Mouse (Mus musculus): ENCODE data around the gene Grb10. TPM values are rescaled to one million over a fixed set of nuclear protein-coding genes. Genes with fewer than 3 reads are reported as not detected.

The Grb10 gene
- polyA plus RNA-seq, 1 experiment from 2014 or later, result 380 TPM

GRCm38 (mm10) chr11:12037075-12037686 is 1.3 kb downstream of the Grb10 start:
- Histone ChIP-seq H3K4me1 (ENCODE audit: control insufficient read depth, insufficient read depth, low read length) (0 out of 2 replicates have a peak, but pooled peaks cover 6% of the 10 kb centered on the region), H3K27me3 (ENCODE audit: control insufficient read depth, insufficient read depth, low read length) (peaks cover 44% of the 10 kb centered on the region), H3K4me2 (replicated peaks; ENCODE audit: low read depth, low read length) (peak overlapping the region; percentile 46), H3K27ac (ENCODE audit: low read length) (peak overlapping the region; percentile 89), H3K9me3 (ENCODE audit: control insufficient read depth, low read depth, low read length) (no peaks in the 10 kb centered on the region), H3K36me3 (ENCODE audit: control insufficient read depth, insufficient read depth, low read length) (no peaks in the 10 kb centered on the region), H3K9ac (replicated peaks; ENCODE audit: low read depth, low read length) (peak overlapping the region; percentile 90), H3K4me3 (ENCODE audit: low read depth, low read length) (peak overlapping the region; percentile 58)
- WGBS, result 2% methylated on average over 59 of the region's 93 CpGs
- peak; percentile 80 for ATAC-seq (ENCODE audit: insufficient number of reproducible peaks, insufficient read depth, low FRiP score, low read depth)

- Histone ChIP-seq H3K27me3 (ENCODE audit: control insufficient read depth, insufficient read depth, low read length) (peaks cover 45% of the 10 kb centered on the region), H3K4me1 (ENCODE audit: control insufficient read depth, insufficient read depth, low read length) (0 out of 2 replicates have a peak, but pooled peaks cover 6% of the 10 kb centered on the region), H3K4me3 (ENCODE audit: low read depth, low read length) (peak overlapping the region; percentile 58), H3K9ac (replicated peaks; ENCODE audit: low read depth, low read length) (peak overlapping the region; percentile 90), H3K27ac (ENCODE audit: low read length) (peak overlapping the region; percentile 87), H3K4me2 (replicated peaks; ENCODE audit: low read depth, low read length) (peak overlapping the region; percentile 46), H3K36me3 (ENCODE audit: control insufficient read depth, insufficient read depth, low read length) (no peaks in the 10 kb centered on the region), H3K9me3 (ENCODE audit: control insufficient read depth, low read depth, low read length) (no peaks in the 10 kb centered on the region)
- 3% methylated on average over 60 of the region's 65 CpGs for WGBS
- no peak for ATAC-seq (ENCODE audit: insufficient number of reproducible peaks, insufficient read depth, low FRiP score, low read depth)
Observed at GRCm38 (mm10) chr11:12035916-12036910, 2.3 kb downstream of the Grb10 start.

GRCm38 (mm10) chr11:12035324-12035723 is 3.2 kb downstream of the Grb10 start:
- no peak for ATAC-seq (ENCODE audit: insufficient number of reproducible peaks, insufficient read depth, low FRiP score, low read depth)
- Histone ChIP-seq H3K36me3 (ENCODE audit: control insufficient read depth, insufficient read depth, low read length) (no peaks in the 10 kb centered on the region), H3K4me2 (replicated peaks; ENCODE audit: low read depth, low read length) (peak overlapping the region; percentile 46), H3K4me3 (ENCODE audit: low read depth, low read length) (peak overlapping the region; percentile 58), H3K27me3 (ENCODE audit: control insufficient read depth, insufficient read depth, low read length) (peaks cover 40% of the 10 kb centered on the region), H3K9me3 (ENCODE audit: control insufficient read depth, low read depth, low read length) (no peaks in the 10 kb centered on the region), H3K4me1 (ENCODE audit: control insufficient read depth, insufficient read depth, low read length) (0 out of 2 replicates have a peak, but pooled peaks cover 6% of the 10 kb centered on the region), H3K9ac (replicated peaks; ENCODE audit: low read depth, low read length) (peak overlapping the region; percentile 90), H3K27ac (ENCODE audit: low read length) (peak overlapping the region; percentile 87)
- 10% methylated on average over 12 of the region's 12 CpGs for WGBS

GRCm38 (mm10) chr11:12034781-12035180 is 3.7 kb downstream of the Grb10 start:
- Histone ChIP-seq H3K4me2 (replicated peaks; ENCODE audit: low read depth, low read length) (peak overlapping the region; percentile 46), H3K36me3 (ENCODE audit: control insufficient read depth, insufficient read depth, low read length) (peaks cover 3% of the 10 kb centered on the region; the same call in 1 of the 2 replicates), H3K4me3 (ENCODE audit: low read depth, low read length) (peak overlapping the region; percentile 58), H3K4me1 (ENCODE audit: control insufficient read depth, insufficient read depth, low read length) (0 out of 2 replicates have a peak, but pooled peaks cover 6% of the 10 kb centered on the region), H3K9ac (replicated peaks; ENCODE audit: low read depth, low read length) (peak overlapping the region; percentile 90), H3K27me3 (ENCODE audit: control insufficient read depth, insufficient read depth, low read length) (peaks cover 41% of the 10 kb centered on the region), H3K9me3 (ENCODE audit: control insufficient read depth, low read depth, low read length) (no peaks in the 10 kb centered on the region), H3K27ac (ENCODE audit: low read length) (peak overlapping the region; percentile 87)
- 38% methylated on average over 4 of the region's 4 CpGs for WGBS
- ATAC-seq (ENCODE audit: insufficient number of reproducible peaks, insufficient read depth, low FRiP score, low read depth), result no peak

- peaks cover 44% of the 10 kb centered on the region for H3K27me3 ChIP-seq (ENCODE audit: control insufficient read depth, insufficient read depth, low read length)
- 0 out of 2 replicates have a peak, but pooled peaks cover 6% of the 10 kb centered on the region for H3K4me1 ChIP-seq (ENCODE audit: control insufficient read depth, insufficient read depth, low read length)
- 0 out of 2 replicates have a peak, but pooled peaks cover 1% of the 10 kb centered on the region for H3K9me3 ChIP-seq (ENCODE audit: control insufficient read depth, low read depth, low read length)
- H3K4me2 ChIP-seq (replicated peaks; ENCODE audit: low read depth, low read length), result peak overlapping the region; percentile 46
- H3K9ac ChIP-seq (replicated peaks; ENCODE audit: low read depth, low read length), result peak overlapping the region; percentile 90
- H3K4me3 ChIP-seq (ENCODE audit: low read depth, low read length), result peak overlapping the region; percentile 58
- peak overlapping the region; percentile 87 for H3K27ac ChIP-seq (ENCODE audit: low read length)
- WGBS, result 33% methylated on average over 5 of the region's 5 CpGs
- ATAC-seq (ENCODE audit: insufficient number of reproducible peaks, insufficient read depth, low FRiP score, low read depth), result no peak
- H3K36me3 ChIP-seq (ENCODE audit: control insufficient read depth, insufficient read depth, low read length), result peaks cover 7% of the 10 kb centered on the region; the same call in 1 of the 2 replicates
Observed at GRCm38 (mm10) chr11:12034371-12034770, 4.1 kb downstream of the Grb10 start.

GRCm38 (mm10) chr11:12032831-12033230 is 5.7 kb downstream of the Grb10 start:
- Histone ChIP-seq H3K36me3 (ENCODE audit: control insufficient read depth, insufficient read depth, low read length) (peaks cover 17% of the 10 kb centered on the region; the same call in 1 of the 2 replicates), H3K4me2 (replicated peaks; ENCODE audit: low read depth, low read length) (peak overlapping the region; percentile 46), H3K27ac (ENCODE audit: low read length) (peak overlapping the region; percentile 11; the same call in 1 of the 2 replicates), H3K27me3 (ENCODE audit: control insufficient read depth, insufficient read depth, low read length) (peaks cover 52% of the 10 kb centered on the region), H3K9me3 (ENCODE audit: control insufficient read depth, low read depth, low read length) (peaks cover 14% of the 10 kb centered on the region; the same call in 1 of the 2 replicates), H3K4me1 (ENCODE audit: control insufficient read depth, insufficient read depth, low read length) (0 out of 2 replicates have a peak, but pooled peaks cover 6% of the 10 kb centered on the region), H3K9ac (replicated peaks; ENCODE audit: low read depth, low read length) (peak overlapping the region; percentile 11; the same call in 1 of the 2 replicates), H3K4me3 (ENCODE audit: low read depth, low read length) (peak overlapping the region; percentile 58)
- ATAC-seq (ENCODE audit: insufficient number of reproducible peaks, insufficient read depth, low FRiP score, low read depth), result no peak
- WGBS, result 24% methylated on average over 5 of the region's 5 CpGs

GRCm38 (mm10) chr11:12026638-12027037 is 11.8 kb downstream of the Grb10 start:
- peaks cover 34% of the 10 kb centered on the region; the same call in 1 of the 2 replicates for H3K36me3 ChIP-seq (ENCODE audit: control insufficient read depth, insufficient read depth, low read length)
- H3K9me3 ChIP-seq (ENCODE audit: control insufficient read depth, low read depth, low read length), result peaks cover 58% of the 10 kb centered on the region
- peaks cover 62% of the 10 kb centered on the region for H3K27me3 ChIP-seq (ENCODE audit: control insufficient read depth, insufficient read depth, low read length)
- 0 out of 2 replicates have a peak, but pooled peaks have one; percentile 7 for ATAC-seq (ENCODE audit: insufficient number of reproducible peaks, insufficient read depth, low FRiP score, low read depth)
- H3K4me1 ChIP-seq (ENCODE audit: control insufficient read depth, insufficient read depth, low read length), result no peaks in the 10 kb centered on the region
- H3K4me2 ChIP-seq (replicated peaks; ENCODE audit: low read depth, low read length), result peak overlapping the region; percentile 36; the same call in 1 of the 2 replicates
- H3K4me3 ChIP-seq (ENCODE audit: low read depth, low read length), result no peak overlapping the region; the same call in 1 of the 2 replicates
- WGBS, result 59% methylated on average over 17 of the region's 17 CpGs
- H3K9ac ChIP-seq (replicated peaks; ENCODE audit: low read depth, low read length), result no peak overlapping the region
- H3K27ac ChIP-seq (ENCODE audit: low read length), result no peak overlapping the region

Measured in stomach, embryonic 14.5 days (tissue).